Mouse (Mus musculus) G1E (cell line): Measurements from ENCODE around the gene Spcs1. TPM values are rescaled to one million over a fixed set of nuclear protein-coding genes. Genes with fewer than 3 reads are reported as not detected.

Source experiments
- ATAC-seq: 2 replicates; pipeline ENCODE4 v1.8.0; 2016; ENCODE audit warnings: mild to moderate bottlenecking; ENCODE audit not compliant: insufficient number of reproducible peaks, poor library complexity, low FRiP score, severe bottlenecking; ENCODE audit errors: extremely low read depth
- DNase-seq: peaks from one replicate; pipeline ENCODE4 v3.0.0; 2012; ENCODE audit warnings: low spot score
- H3K27me3 ChIP-seq: 2 replicates; pipeline ENCODE4 v1.6.1; 2012; ENCODE audit warnings: mild to moderate bottlenecking, low read length, inconsistent platforms; ENCODE audit not compliant: insufficient read depth
- H3K36me3 ChIP-seq: replicated peaks from 2 replicates; pipeline ENCODE3; 2012; ENCODE audit warnings: mild to moderate bottlenecking, inconsistent platforms
- H3K4me1 ChIP-seq: 2 replicates; pipeline ENCODE4 v1.6.1; 2012; ENCODE audit warnings: low read depth, low read length, inconsistent platforms, mixed read lengths; ENCODE audit not compliant: insufficient read depth
- H3K4me3 ChIP-seq: 2 replicates; pipeline ENCODE4 v1.5.1; 2012; ENCODE audit warnings: low read depth, mild to moderate bottlenecking, inconsistent platforms, low read length, moderate library complexity, mixed read lengths
- H3K9me3 ChIP-seq: replicated peaks from 2 replicates; pipeline ENCODE4 v1.6.1; 2012; ENCODE audit warnings: inconsistent platforms
- CTCF ChIP-seq: IDR thresholded peaks from 2 replicates; pipeline ENCODE4 v1.5.1; 2012; ENCODE audit warnings: low read depth, low read length, inconsistent platforms, mixed read lengths
- GATA1 ChIP-seq: IDR thresholded peaks from 2 replicates; pipeline ENCODE4 v1.6.1; 2012; ENCODE audit warnings: borderline replicate concordance, low read length, inconsistent platforms, mixed read lengths
- GATA2 ChIP-seq: IDR thresholded peaks from 2 replicates; pipeline ENCODE4 v1.6.1; 2012; ENCODE audit warnings: low read depth, low read length, inconsistent platforms, borderline replicate concordance
- POLR2AphosphoS5 ChIP-seq: IDR thresholded peaks from 2 replicates; pipeline ENCODE4 v1.6.1; 2012; ENCODE audit warnings: low read depth, low read length, inconsistent platforms; ENCODE audit not compliant: insufficient replicate concordance
- TAL1 ChIP-seq: conservative IDR thresholded peaks from 2 replicates; pipeline ENCODE4 v1.6.1; 2012; ENCODE audit warnings: low read depth, low read length, inconsistent platforms, mixed read lengths
- polyA plus RNA-seq: library from polyadenylated mRNA; stranded (reverse); fragments of >175 nt; gene quantifications from 2 replicates; pipeline ENCODE4 v1.2.3, GENCODE M21; 2012
- total RNA-seq, 2 experiments: library from RNA; stranded (forward) in 1 of 2; stranded (reverse) in 1 of 2; fragments of 200-1000 nt in 1 of 2; fragments of >200 nt in 1 of 2; fragmentation: Nextera tagmentation in 1 of 2; gene quantifications; 2 replicates each; pipeline ENCODE4 v1.2.3; 2014 to 2017

Gene Spcs1
- total RNA-seq (2014; fragmentation: Nextera tagmentation) (124 and 129 TPM in 2 replicates), total RNA-seq (2017) (169 and 173 TPM in 2 replicates), polyA plus RNA-seq (17.7 TPM in 2 replicates)

GRCm38 (mm10) chr14:31001307-31002205 is at the start of gene Spcs1, which contains the start of gene Glt8d1:
Gene Spcs1, minus strand, starts transcription at chr14:31001672.
Gene Glt8d1, plus strand, starts transcription at chr14:31001400.
- TF ChIP-seq GATA1 (no peak), CTCF (no peak), POLR2AphosphoS5 (no peak), GATA2 (no peak), TAL1 (no peak)
- Histone ChIP-seq H3K4me3 (peak within 1 kb of the TSS; percentile 95), H3K36me3 (peaks cover 33% of the 10 kb centered on the region), H3K4me1 (peaks cover 33% of the 10 kb centered on the region), H3K27me3 (no peaks in the 10 kb centered on the region), H3K9me3 (no peaks in the 10 kb centered on the region)
- DNase-seq, result peak; percentile 73
- ATAC-seq, result peak; percentile 61

GRCm38 (mm10) chr14:31045817-31046216 is 44.3 kb upstream of the Spcs1 start:
- no peaks in the 10 kb centered on the region for H3K27me3 ChIP-seq
- no peaks in the 10 kb centered on the region for H3K4me1 ChIP-seq
- no peak for DNase-seq
- H3K4me3 ChIP-seq, result no peak overlapping the region
- TF ChIP-seq GATA1 (no peak), GATA2 (no peak), CTCF (no peak), POLR2AphosphoS5 (no peak), TAL1 (no peak)
- no peaks in the 10 kb centered on the region for H3K9me3 ChIP-seq
- ATAC-seq, result no peak
- peaks cover 81% of the 10 kb centered on the region for H3K36me3 ChIP-seq

GRCm38 (mm10) chr14:31045296-31045695 is 43.8 kb upstream of the Spcs1 start:
- Histone ChIP-seq H3K36me3 (peaks cover 80% of the 10 kb centered on the region), H3K4me1 (no peaks in the 10 kb centered on the region), H3K9me3 (no peaks in the 10 kb centered on the region), H3K4me3 (no peak overlapping the region), H3K27me3 (no peaks in the 10 kb centered on the region)
- TF ChIP-seq GATA1 (no peak), TAL1 (no peak), GATA2 (no peak), CTCF (no peak), POLR2AphosphoS5 (no peak)
- DNase-seq (no peak), ATAC-seq (no peak)

- H3K4me1 ChIP-seq, result peaks cover 32% of the 10 kb centered on the region
- H3K27me3 ChIP-seq, result no peaks in the 10 kb centered on the region
- no peak for ATAC-seq
- H3K4me3 ChIP-seq, result no peak overlapping the region
- peaks cover 81% of the 10 kb centered on the region for H3K36me3 ChIP-seq
- no peaks in the 10 kb centered on the region for H3K9me3 ChIP-seq
- no peak for DNase-seq
- TF ChIP-seq CTCF (no peak), TAL1 (no peak), GATA2 (no peak), POLR2AphosphoS5 (no peak)
Observed at GRCm38 (mm10) chr14:31025785-31026184, 24.3 kb upstream of the Spcs1 start.

GRCm38 (mm10) chr14:31022579-31022978 is 21.1 kb upstream of the Spcs1 start:
- DNase-seq, result no peak
- TF ChIP-seq TAL1, result no peak
- no peak for TF ChIP-seq GATA2
- TF ChIP-seq POLR2AphosphoS5, result no peak
- TF ChIP-seq CTCF, result no peak
- TF ChIP-seq GATA1, result no peak
- peaks cover 61% of the 10 kb centered on the region for H3K36me3 ChIP-seq

GRCm38 (mm10) chr14:31019331-31020205 is 18.1 kb upstream of the Spcs1 start:
- Histone ChIP-seq H3K9me3 (no peaks in the 10 kb centered on the region), H3K4me3 (peak overlapping the region; percentile 84), H3K4me1 (peaks cover 57% of the 10 kb centered on the region), H3K36me3 (peaks cover 60% of the 10 kb centered on the region), H3K27me3 (no peaks in the 10 kb centered on the region)
- DNase-seq, result peak; percentile 76
- TF ChIP-seq CTCF, result no peak
- no peak for TF ChIP-seq GATA2
- TF ChIP-seq GATA1, result no peak
- peak; percentile 24 for ATAC-seq

More at GRCm38 (mm10) chr14:31022579-31022978, 21.1 kb upstream of the Spcs1 start:
- no peak overlapping the region for H3K4me3 ChIP-seq
- H3K4me1 ChIP-seq, result peaks cover 39% of the 10 kb centered on the region
- no peaks in the 10 kb centered on the region for H3K27me3 ChIP-seq
- no peak for ATAC-seq
- H3K9me3 ChIP-seq, result no peaks in the 10 kb centered on the region
